8 mouse cellular contexts compared by ENCODE assay signal in the genomic region with DNA sequence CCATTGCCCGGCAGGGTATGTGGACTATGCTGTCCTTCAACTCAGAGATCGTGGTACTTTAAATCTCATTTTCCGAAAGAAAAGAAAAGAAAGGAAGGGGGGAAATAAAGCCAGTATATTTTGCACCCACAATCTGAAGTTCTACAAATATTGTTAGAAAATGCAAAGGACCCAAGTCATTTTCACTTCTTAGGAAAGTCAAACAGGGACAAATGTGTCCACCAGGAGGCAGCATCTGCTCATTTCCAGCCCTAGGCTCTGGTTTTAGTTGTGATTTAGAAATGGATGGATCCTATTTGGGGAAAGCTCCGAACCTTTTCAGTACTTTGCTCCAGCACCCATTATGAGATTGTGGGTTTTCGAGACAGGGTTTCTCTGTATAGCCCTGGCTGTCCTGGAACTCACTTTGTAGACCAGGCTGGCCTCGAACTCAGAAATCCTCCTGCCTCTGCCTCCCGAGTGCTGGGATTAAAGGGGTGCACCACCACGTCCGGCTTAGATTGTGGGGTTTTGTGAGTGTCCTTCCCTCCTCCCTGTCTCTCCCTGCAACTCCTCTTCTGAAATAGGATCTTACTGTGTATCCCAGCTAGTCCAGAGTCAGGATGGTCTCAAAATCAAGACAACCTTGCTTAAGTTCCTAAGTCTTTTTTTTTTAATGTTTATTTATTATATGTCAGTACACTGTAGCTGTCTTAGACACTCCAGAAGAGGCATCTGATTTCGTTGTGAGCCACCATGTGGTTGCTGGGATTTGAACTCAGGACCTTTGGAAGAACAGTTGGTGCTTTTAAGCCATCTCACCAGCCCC. TPM values are rescaled to one million over a fixed set of nuclear protein-coding genes. Genes with fewer than 3 reads are reported as not detected.
DNase-seq lines count a peak whose midpoint lies in the region; ATAC-seq and TF ChIP-seq lines count a peak whose summit lies in the region.

No protein-coding gene starts in this region.

- TF ChIP-seq CTCF in gastrocnemius, adult 2 months (IDR thresholded peaks at IDR 0.05): peak; percentile 85

- H3K9ac ChIP-seq in intestine, embryonic 15.5 days: no peak overlapping the region
- H3K9ac ChIP-seq in liver, embryonic 12.5 days: no peak overlapping the region

- peaks cover 4% of the 10 kb centered on the region; the same call in 1 of the 2 replicates for H3K4me1 ChIP-seq in intestine, embryonic 15.5 days (replicated peaks)
- peaks cover 47% of the 10 kb centered on the region for H3K4me1 ChIP-seq in liver, embryonic 12.5 days

- intact Hi-C loops in gastrocnemius, adult 2 months (cut with DNase I): loop anchor here (1.0 kb wide), 1 partner anchor 73 kb away; a partner anchor contains a TSS

- H3K36me3 ChIP-seq in intestine, embryonic 15.5 days: no peaks in the 10 kb centered on the region
- H3K36me3 ChIP-seq in liver, embryonic 12.5 days: no peaks in the 10 kb centered on the region

- no peaks in the 10 kb centered on the region for H3K27me3 ChIP-seq in intestine, embryonic 15.5 days (replicated peaks)
- H3K27me3 ChIP-seq in liver, embryonic 12.5 days (replicated peaks): peaks cover 11% of the 10 kb centered on the region

- peak; percentile 55 for DNase-seq in urinary bladder, postnatal 25 days (ENCODE audit: low spot score)
- no peak for DNase-seq in urinary bladder, adult 18-20 months (ENCODE audit: low spot score in 2 of 2)
- DNase-seq in cerebellum, postnatal 10 days: peak; percentile 76 to 83
- DNase-seq in gastrocnemius, adult 2 months: peak; percentile 71
- peak; percentile 72 to 74 for DNase-seq in natural killer cell, adult 2 months (ENCODE audit: low spot score in 2 of 2)
- DNase-seq in testis, postnatal 10 days (ENCODE audit: low spot score): peak; percentile 79

- peak overlapping the region; percentile 53 for H3K4me3 ChIP-seq in gastrocnemius, adult 2 months
- H3K4me3 ChIP-seq in intestine, embryonic 15.5 days (replicated peaks): no peak overlapping the region
- H3K4me3 ChIP-seq in liver, embryonic 12.5 days: no peak overlapping the region

- 26% methylated on average over 10 of the region's 10 CpGs for WGBS in intestine, embryonic 15.5 days
- 27% methylated on average over 10 of the region's 10 CpGs for WGBS in liver, embryonic 12.5 days (ENCODE audit: insufficient replicate concordance)

- peak; percentile 21 for ATAC-seq in intestine, embryonic 15.5 days
- peak; percentile 14 for ATAC-seq in liver, embryonic 12.5 days

- 0 out of 2 replicates have a peak overlapping the region, but pooled peaks have one; percentile 14 for H3K4me2 ChIP-seq in intestine, embryonic 15.5 days (replicated peaks)
- no peak overlapping the region for H3K4me2 ChIP-seq in liver, embryonic 12.5 days

- peak overlapping the region; percentile 97 for H3K27ac ChIP-seq in gastrocnemius, adult 2 months
- H3K27ac ChIP-seq in intestine, embryonic 15.5 days: peak overlapping the region; percentile 80
- peak overlapping the region; percentile 81 for H3K27ac ChIP-seq in liver, embryonic 12.5 days

- H3K9me3 ChIP-seq in intestine, embryonic 15.5 days: no peaks in the 10 kb centered on the region
- H3K9me3 ChIP-seq in liver, embryonic 12.5 days (replicated peaks): no peaks in the 10 kb centered on the region

RNA-seq across cellular contexts. Expression of a gene that starts 6.4 kb away (rescaled TPM):
- total RNA-seq in gastrocnemius, adult 2 months (2021): 10 to 100 TPM in 1 of 2 experiments, 1 to 10 TPM in 1; 6.7 to 13.1 TPM
- polyA plus RNA-seq in intestine, embryonic 15.5 days (2015; fragmentation: Nextera tagmentation; extraction: Ambion mirVana): 7.6 and 7.8 TPM in 2 replicates
- 1.0 and 1.3 TPM in 2 replicates for polyA plus RNA-seq in liver, embryonic 12.5 days (2016; fragmentation: Nextera tagmentation; extraction: Ambion mirVana)

RNA-seq across cellular contexts. Expression of a gene that starts 32.0 kb away (rescaled TPM):
- 10 to 100 TPM; 24.2 to 27.4 TPM for total RNA-seq in gastrocnemius, adult 2 months (2021)
- polyA plus RNA-seq in intestine, embryonic 15.5 days (2015; fragmentation: Nextera tagmentation; extraction: Ambion mirVana): 34.5 and 35.8 TPM in 2 replicates
- 11.8 and 12.4 TPM in 2 replicates for polyA plus RNA-seq in liver, embryonic 12.5 days (2016; fragmentation: Nextera tagmentation; extraction: Ambion mirVana)

RNA-seq across cellular contexts. Expression of a gene that starts 59.9 kb away (rescaled TPM):
- not detected for total RNA-seq in gastrocnemius, adult 2 months (2021)
- polyA plus RNA-seq in intestine, embryonic 15.5 days (2015; fragmentation: Nextera tagmentation; extraction: Ambion mirVana): not detected in 2 replicates
- not detected in 2 replicates for polyA plus RNA-seq in liver, embryonic 12.5 days (2016; fragmentation: Nextera tagmentation; extraction: Ambion mirVana)

Comparison
In these comparisons a context has a peak if more than half of its experiments do, and no peak if none do; other contexts are left out.
1. DNase-seq: peak in urinary bladder, postnatal 25 days (single experiment), cerebellum, postnatal 10 days (2 of 2), gastrocnemius, adult 2 months (single experiment), natural killer cell, adult 2 months (2 of 2) and testis, postnatal 10 days (single experiment); none in urinary bladder, adult 18-20 months (0 of 2).
2. Peak in every context shown above with its lines, with median percentiles within 50 percentile points of each other: H3K27ac ChIP-seq.